In the genomic region with DNA sequence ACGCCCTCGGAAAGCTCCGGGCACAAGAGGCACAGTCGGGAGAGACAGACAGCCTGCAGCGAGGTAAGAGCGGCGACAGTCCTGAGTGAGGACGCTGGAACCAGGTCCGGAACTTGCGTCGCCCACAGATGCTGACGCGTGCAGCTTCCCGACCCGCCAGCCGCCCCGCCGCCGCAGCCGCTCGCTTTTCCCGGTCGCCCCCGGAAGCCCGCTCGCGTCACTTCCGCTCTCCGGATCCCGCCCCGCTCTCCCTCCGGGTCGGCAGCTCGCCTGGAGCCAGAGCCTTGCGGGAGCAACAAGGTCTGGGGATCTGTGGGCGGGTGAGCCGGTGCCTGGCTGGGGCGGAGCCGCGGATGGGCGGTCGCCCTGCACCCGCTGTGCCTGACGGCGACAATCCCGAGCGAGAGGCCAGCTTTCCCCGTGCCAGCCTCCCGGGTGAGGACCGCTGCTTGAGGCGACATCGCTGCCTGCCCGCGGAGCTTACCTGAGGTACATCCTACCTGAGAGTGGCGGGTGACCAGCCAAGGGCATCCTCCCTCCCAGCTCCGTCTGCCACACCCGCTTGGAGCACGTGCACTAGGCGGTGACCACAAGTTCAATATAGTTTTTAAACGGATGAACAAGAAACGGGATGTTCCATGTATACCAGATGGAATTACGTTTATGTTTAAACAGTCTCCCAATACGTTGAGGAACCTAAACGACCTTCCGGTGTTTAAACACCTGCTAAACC, we compare ENCODE assay signal across 7 mouse cellular contexts. TPM values are rescaled to one million over a fixed set of nuclear protein-coding genes. Genes with fewer than 3 reads are reported as not detected.
DNase-seq lines count a peak whose midpoint lies in the region; ATAC-seq and TF ChIP-seq lines count a peak whose summit lies in the region.

Gene Ago3 (minus strand): TSS at position 210 of the 733 bp plus-strand sequence.

- no peak for TF ChIP-seq CTCF in kidney, adult 2 months (conservative IDR thresholded peaks at IDR 0.05; ENCODE audit: insufficient read depth, insufficient read length, low read depth, low read length)
- no peak for TF ChIP-seq CTCF in spleen, adult 2 months (IDR thresholded peaks at IDR 0.05; ENCODE audit: extremely low read depth, insufficient read depth, insufficient read length, insufficient replicate concordance)

- no peaks in the 10 kb centered on the region for H3K4me1 ChIP-seq in embryonic facial prominence, embryonic 11.5 days (ENCODE audit: control insufficient read depth, insufficient read depth, low read length)
- no peaks in the 10 kb centered on the region for H3K4me1 ChIP-seq in kidney, adult 2 months (ENCODE audit: control insufficient read depth, insufficient read depth, low read length)
- peaks cover 6% of the 10 kb centered on the region; the same call in 1 of the 2 replicates for H3K4me1 ChIP-seq in limb, embryonic 12.5 days (replicated peaks)
- H3K4me1 ChIP-seq in midbrain, embryonic 15.5 days: peaks cover 11% of the 10 kb centered on the region
- no peaks in the 10 kb centered on the region for H3K4me1 ChIP-seq in spleen, adult 2 months (ENCODE audit: control insufficient read depth, insufficient read depth, insufficient read length)

- no peaks in the 10 kb centered on the region for H3K27me3 ChIP-seq in embryonic facial prominence, embryonic 11.5 days (ENCODE audit: control insufficient read depth, insufficient read depth, low read length)
- H3K27me3 ChIP-seq in kidney, adult 2 months (replicated peaks; ENCODE audit: control insufficient read depth, insufficient read depth, low read length): no peaks in the 10 kb centered on the region
- H3K27me3 ChIP-seq in limb, embryonic 12.5 days: no peaks in the 10 kb centered on the region
- H3K27me3 ChIP-seq in midbrain, embryonic 15.5 days (replicated peaks): no peaks in the 10 kb centered on the region
- no peaks in the 10 kb centered on the region for H3K27me3 ChIP-seq in spleen, adult 2 months (ENCODE audit: control insufficient read depth, insufficient read depth, low read length)

- H3K9ac ChIP-seq in embryonic facial prominence, embryonic 11.5 days (replicated peaks; ENCODE audit: low read length): peak within 1 kb of the TSS; percentile 83
- H3K9ac ChIP-seq in limb, embryonic 12.5 days (replicated peaks): peak within 1 kb of the TSS; percentile 91
- peak within 1 kb of the TSS; percentile 74 for H3K9ac ChIP-seq in midbrain, embryonic 15.5 days

- no peaks in the 10 kb centered on the region for H3K36me3 ChIP-seq in embryonic facial prominence, embryonic 11.5 days (replicated peaks; ENCODE audit: control insufficient read depth, insufficient read depth, low read depth, low read length)
- no peaks in the 10 kb centered on the region for H3K36me3 ChIP-seq in kidney, adult 2 months (ENCODE audit: control insufficient read depth, insufficient read depth, low read length)
- no peaks in the 10 kb centered on the region for H3K36me3 ChIP-seq in limb, embryonic 12.5 days
- no peaks in the 10 kb centered on the region for H3K36me3 ChIP-seq in midbrain, embryonic 15.5 days (replicated peaks)
- no peaks in the 10 kb centered on the region for H3K36me3 ChIP-seq in spleen, adult 2 months (ENCODE audit: control insufficient read depth, insufficient read depth, low read length)

- DNase-seq in adrenal gland, postnatal 14 days: peak; percentile 98
- peak; percentile 93 for DNase-seq in embryonic facial prominence, embryonic 11.5 days (ENCODE audit: low spot score)
- peak; percentile 97 for DNase-seq in heart, adult 18-20 months
- peak; percentile 96 for DNase-seq in kidney, adult 2 months
- DNase-seq in spleen, adult 2 months (ENCODE audit: low read depth in 1 of 2, low spot score in 2 of 2): peak; percentile 54 to 87

- peak within 1 kb of the TSS; percentile 91 for H3K4me2 ChIP-seq in embryonic facial prominence, embryonic 11.5 days (ENCODE audit: low read depth, low read length)
- H3K4me2 ChIP-seq in limb, embryonic 12.5 days: peak within 1 kb of the TSS; percentile 77
- peak within 1 kb of the TSS; percentile 75 for H3K4me2 ChIP-seq in midbrain, embryonic 15.5 days

- peak within 1 kb of the TSS; percentile 20 for H3K27ac ChIP-seq in embryonic facial prominence, embryonic 11.5 days (replicated peaks; ENCODE audit: low read depth, low read length)
- peak within 1 kb of the TSS; percentile 87 for H3K27ac ChIP-seq in kidney, adult 2 months (ENCODE audit: insufficient read depth, low read depth, low read length)
- peak within 1 kb of the TSS; percentile 86 for H3K27ac ChIP-seq in limb, embryonic 12.5 days
- H3K27ac ChIP-seq in midbrain, embryonic 15.5 days: peak within 1 kb of the TSS; percentile 87
- peak within 1 kb of the TSS; percentile 69 for H3K27ac ChIP-seq in spleen, adult 2 months (ENCODE audit: insufficient read depth, low read length)

- H3K4me3 ChIP-seq in embryonic facial prominence, embryonic 11.5 days (ENCODE audit: low read depth, low read length): peak within 1 kb of the TSS; percentile 86
- H3K4me3 ChIP-seq in kidney, adult 2 months (ENCODE audit: insufficient read depth, low read depth, low read length): peak within 1 kb of the TSS; percentile 99
- H3K4me3 ChIP-seq in limb, embryonic 12.5 days (replicated peaks): peak within 1 kb of the TSS; percentile 89
- H3K4me3 ChIP-seq in midbrain, embryonic 15.5 days: peak within 1 kb of the TSS; percentile 90
- H3K4me3 ChIP-seq in spleen, adult 2 months (ENCODE audit: extremely low read depth, insufficient read depth, insufficient read length): peak within 1 kb of the TSS; percentile 78

- H3K9me3 ChIP-seq in embryonic facial prominence, embryonic 11.5 days (replicated peaks; ENCODE audit: control insufficient read depth, low read length): no peaks in the 10 kb centered on the region
- no peaks in the 10 kb centered on the region for H3K9me3 ChIP-seq in limb, embryonic 12.5 days
- H3K9me3 ChIP-seq in midbrain, embryonic 15.5 days: no peaks in the 10 kb centered on the region

- WGBS in embryonic facial prominence, embryonic 11.5 days: 0% methylated on average over 63 of the region's 65 CpGs
- whole genome bisulfite sequencing in kidney, adult 2 months: under 1% methylated on average over 64 of the region's 65 CpGs
- WGBS in limb, embryonic 12.5 days: under 1% methylated on average over 65 of the region's 65 CpGs
- WGBS in midbrain, embryonic 15.5 days: under 1% methylated on average over 65 of the region's 65 CpGs
- under 1% methylated on average over 65 of the region's 65 CpGs for WGBS in spleen, adult 2 months

- ATAC-seq in embryonic facial prominence, embryonic 11.5 days (replicated peaks; ENCODE audit: insufficient number of reproducible peaks, low FRiP score, low TSS enrichment, low read depth): peak; percentile 94
- peak; percentile 90 for ATAC-seq in limb, embryonic 12.5 days (ENCODE audit: insufficient number of reproducible peaks, insufficient read depth, low FRiP score, low TSS enrichment, low read depth)
- peak; percentile 95 for ATAC-seq in midbrain, embryonic 15.5 days (replicated peaks)

- TF ChIP-seq POLR2A in kidney, adult 2 months (IDR thresholded peaks at IDR 0.05; ENCODE audit: low read depth, low read length): peak; percentile 78
- peak; percentile 54 for TF ChIP-seq POLR2A in spleen, adult 2 months (IDR thresholded peaks at IDR 0.05; ENCODE audit: low read depth, low read length)

RNA-seq across cellular contexts. Expression of gene Ago3, which starts in this region (rescaled TPM):
- 19.3 and 20.8 TPM in 2 replicates for total RNA-seq in adrenal gland, postnatal 14 days (2021)
- polyA plus RNA-seq in embryonic facial prominence, embryonic 11.5 days (2014; fragmentation: Nextera tagmentation; extraction: Ambion mirVana): 10.2 and 12.8 TPM in 2 replicates
- total RNA-seq in heart, adult 18-20 months (2021): 10 to 100 TPM; 12.5 to 14.4 TPM
- 7.9 and 13.6 TPM in 2 replicates for polyA plus RNA-seq in kidney, adult 2 months (2012; rRNA removed)
- 17.2 and 18.8 TPM in 2 replicates for polyA plus RNA-seq in limb, embryonic 12.5 days (2016; fragmentation: Nextera tagmentation; extraction: Ambion mirVana)
- 18.0 and 18.6 TPM in 2 replicates for polyA plus RNA-seq in midbrain, embryonic 15.5 days (2015; fragmentation: Nextera tagmentation; extraction: Ambion mirVana)
- polyA plus RNA-seq in spleen, adult 2 months (2012; rRNA removed): 12.6 and 14.8 TPM in 2 replicates

Comparison
In these comparisons a context has a peak if more than half of its experiments do, and no peak if none do; other contexts are left out.
1. Peak in every context shown above with its lines: DNase-seq, ATAC-seq, H3K4me3 ChIP-seq and H3K27ac ChIP-seq.
2. H3K27ac ChIP-seq: peak in every context shown above with its lines; median percentile 87 in kidney, adult 2 months; 87 in midbrain, embryonic 15.5 days; 86 in limb, embryonic 12.5 days; 69 in spleen, adult 2 months; 20 in embryonic facial prominence, embryonic 11.5 days.